Mouse (Mus musculus): ENCODE data around the gene Cacnb3. TPM values are rescaled to one million over a fixed set of nuclear protein-coding genes. Genes with fewer than 3 reads are reported as not detected.

Gene Cacnb3
- polyA plus RNA-seq, 1 experiment from 2014 or later = 113 TPM

DNA sequence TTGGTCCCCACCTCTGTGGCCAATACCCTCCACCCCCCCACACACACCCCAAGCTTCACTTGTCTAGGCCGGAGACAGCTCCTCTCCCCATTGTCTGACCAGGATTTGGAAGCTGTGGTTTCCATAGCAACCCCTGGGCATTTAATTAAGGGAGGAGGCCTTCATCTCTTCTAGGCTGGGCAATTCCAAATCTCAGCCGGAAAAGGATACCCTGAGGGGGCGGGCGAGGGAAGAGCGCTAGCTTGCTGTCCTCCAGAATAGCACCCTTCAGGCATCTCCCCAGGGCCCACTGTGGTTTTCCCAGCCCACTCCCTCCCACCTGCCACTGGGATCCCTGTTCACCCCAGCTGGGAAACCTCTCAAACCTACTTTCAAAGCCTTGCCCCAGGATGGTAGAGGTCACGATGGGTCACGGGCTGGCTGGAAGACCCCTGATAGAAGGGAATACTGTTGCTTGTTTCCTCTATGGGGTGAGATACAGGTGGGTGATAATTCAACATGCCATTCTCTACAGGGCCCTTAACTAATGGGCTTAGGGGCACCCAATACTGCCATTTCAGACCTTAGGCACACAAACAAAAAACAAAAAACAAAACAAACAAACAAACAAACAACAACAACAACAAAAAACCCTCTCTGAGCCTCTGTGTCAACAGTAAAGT is 61.0 kb downstream of the Cacnb3 start:
- Histone ChIP-seq H3K9me3 (replicated peaks) (no peaks in the 10 kb centered on the region), H3K36me3 (no peaks in the 10 kb centered on the region), H3K9ac (no peak overlapping the region), H3K27me3 (no peaks in the 10 kb centered on the region), H3K27ac (peak overlapping the region; percentile 48; the same call in 1 of the 2 replicates), H3K4me3 (no peak overlapping the region), H3K4me2 (replicated peaks) (peak overlapping the region; percentile 25), H3K4me1 (peaks cover 22% of the 10 kb centered on the region)
- 17% methylated on average over 7 of the region's 7 CpGs for WGBS
- peak; percentile 71 for ATAC-seq (ENCODE audit: low FRiP score)

DNA sequence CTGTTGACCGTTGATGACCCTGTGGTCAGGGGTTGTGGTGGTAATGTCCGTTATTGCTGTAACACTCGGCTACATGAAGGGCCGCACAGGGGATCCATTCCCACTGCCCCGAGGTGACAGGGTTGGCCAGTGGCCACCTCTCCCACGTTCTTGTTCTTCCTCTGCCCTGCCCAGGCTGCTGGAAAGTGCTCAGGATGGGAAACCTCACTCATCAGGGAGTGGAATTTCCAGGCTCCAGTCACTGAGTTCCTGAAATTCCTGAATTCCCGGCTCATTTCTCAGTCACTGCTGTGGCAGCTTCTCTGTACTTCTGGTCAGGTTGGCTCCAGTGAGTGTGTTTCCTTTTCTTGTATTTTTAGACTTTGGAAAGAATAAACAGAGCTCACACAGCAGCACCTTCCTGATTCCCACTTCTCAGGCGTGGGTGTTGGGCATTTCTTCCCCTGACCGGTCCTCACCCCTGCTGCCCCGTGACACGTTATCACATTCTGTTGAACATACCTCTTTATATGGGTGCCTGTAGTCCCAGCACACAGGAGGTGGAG is 61.6 kb downstream of the Cacnb3 start:
- Histone ChIP-seq H3K4me1 (peaks cover 22% of the 10 kb centered on the region), H3K27ac (peak overlapping the region; percentile 48; the same call in 1 of the 2 replicates), H3K36me3 (no peaks in the 10 kb centered on the region), H3K9ac (no peak overlapping the region), H3K9me3 (replicated peaks) (no peaks in the 10 kb centered on the region), H3K27me3 (no peaks in the 10 kb centered on the region), H3K4me3 (no peak overlapping the region), H3K4me2 (replicated peaks) (no peak overlapping the region)
- WGBS = 45% methylated on average over 11 of the region's 11 CpGs
- ATAC-seq (ENCODE audit: low FRiP score) = no peak

Other genes with a start within 250 kb of the Cacnb3 start
- gene Olfr283, start 249.9 kb upstream of the Cacnb3 start, polyA plus RNA-seq (2016; fragmentation: Nextera tagmentation; extraction: Ambion mirVana) = not detected in 2 replicates
- not detected in 2 replicates for gene Olfr282, start 199.6 kb upstream of the Cacnb3 start, polyA plus RNA-seq (2016; fragmentation: Nextera tagmentation; extraction: Ambion mirVana)
- gene Olfr281, start 178.3 kb upstream of the Cacnb3 start, polyA plus RNA-seq (2016; fragmentation: Nextera tagmentation; extraction: Ambion mirVana) = not detected in 2 replicates
- not detected in 2 replicates for gene OR5BS1P, start 160.9 kb upstream of the Cacnb3 start, polyA plus RNA-seq (2016; fragmentation: Nextera tagmentation; extraction: Ambion mirVana)
- not detected in 2 replicates for gene Lalba, start 148.1 kb upstream of the Cacnb3 start, polyA plus RNA-seq (2016; fragmentation: Nextera tagmentation; extraction: Ambion mirVana)
- not detected in 2 replicates for gene Olfr279, start 138.4 kb upstream of the Cacnb3 start, polyA plus RNA-seq (2016; fragmentation: Nextera tagmentation; extraction: Ambion mirVana)
- gene Kansl2, start 96.6 kb upstream of the Cacnb3 start, polyA plus RNA-seq (2016; fragmentation: Nextera tagmentation; extraction: Ambion mirVana) = 166 and 167 TPM in 2 replicates
- 63.2 and 65.5 TPM in 2 replicates for gene Ccnt1, start 59.9 kb upstream of the Cacnb3 start, polyA plus RNA-seq (2016; fragmentation: Nextera tagmentation; extraction: Ambion mirVana)
- 0.43 and 0.46 TPM in 2 replicates for gene 4930415O20Rik, start 59.8 kb upstream of the Cacnb3 start, polyA plus RNA-seq (2016; fragmentation: Nextera tagmentation; extraction: Ambion mirVana)
- gene Adcy6, start 20.8 kb upstream of the Cacnb3 start, polyA plus RNA-seq (2016; fragmentation: Nextera tagmentation; extraction: Ambion mirVana) = 15.9 and 18.6 TPM in 2 replicates
- 21.9 and 26.6 TPM in 2 replicates for gene Ddx23, start 32.1 kb downstream of the Cacnb3 start, polyA plus RNA-seq (2016; fragmentation: Nextera tagmentation; extraction: Ambion mirVana)
- gene Rnd1, start 46.6 kb downstream of the Cacnb3 start, polyA plus RNA-seq (2016; fragmentation: Nextera tagmentation; extraction: Ambion mirVana) = 6.4 and 6.5 TPM in 2 replicates
- gene Ccdc65, start 77.4 kb downstream of the Cacnb3 start, polyA plus RNA-seq (2016; fragmentation: Nextera tagmentation; extraction: Ambion mirVana) = 3.1 and 3.5 TPM in 2 replicates
- 14.3 and 15.1 TPM in 2 replicates for gene Fkbp11, start 97.4 kb downstream of the Cacnb3 start, polyA plus RNA-seq (2016; fragmentation: Nextera tagmentation; extraction: Ambion mirVana)
- 65.1 and 65.2 TPM in 2 replicates for gene Arf3, start 132.4 kb downstream of the Cacnb3 start, polyA plus RNA-seq (2016; fragmentation: Nextera tagmentation; extraction: Ambion mirVana)
- 0.59 and 0.91 TPM in 2 replicates for gene Wnt10b, start 147.3 kb downstream of the Cacnb3 start, polyA plus RNA-seq (2016; fragmentation: Nextera tagmentation; extraction: Ambion mirVana)
- 8.4 and 8.6 TPM in 2 replicates for gene Wnt1, start 159.0 kb downstream of the Cacnb3 start, polyA plus RNA-seq (2016; fragmentation: Nextera tagmentation; extraction: Ambion mirVana)
- 0.56 and 0.65 TPM in 2 replicates for gene Ddn, start 178.7 kb downstream of the Cacnb3 start, polyA plus RNA-seq (2016; fragmentation: Nextera tagmentation; extraction: Ambion mirVana)
- 71.0 and 78.9 TPM in 2 replicates for gene Prkag1, start 200.7 kb downstream of the Cacnb3 start, polyA plus RNA-seq (2016; fragmentation: Nextera tagmentation; extraction: Ambion mirVana)
- gene Kmt2d, start 240.4 kb downstream of the Cacnb3 start, polyA plus RNA-seq (2016; fragmentation: Nextera tagmentation; extraction: Ambion mirVana) = 12.2 and 12.5 TPM in 2 replicates